Mouse (Mus musculus): ENCODE data around the gene Prn. TPM values are rescaled to one million over a fixed set of nuclear protein-coding genes. Genes with fewer than 3 reads are reported as not detected.

The Prn gene
- polyA plus RNA-seq, 1 experiment from 2014 or later: not detected

GRCm38 (mm10) chr2:131902867-131903266, 6.9 kb upstream of the Prn start:
- Histone ChIP-seq H3K36me3 (ENCODE audit: control insufficient read depth, insufficient read depth, low read length) (no peaks in the 10 kb centered on the region), H3K27me3 (replicated peaks; ENCODE audit: control insufficient read depth, insufficient read depth, low read length) (no peaks in the 10 kb centered on the region), H3K27ac (replicated peaks; ENCODE audit: low read depth, low read length) (peak overlapping the region; percentile 21; the same call in 1 of the 2 replicates), H3K9ac (ENCODE audit: low read depth, low read length) (no peak overlapping the region), H3K9me3 (ENCODE audit: control insufficient read depth, low read length) (no peaks in the 10 kb centered on the region), H3K4me1 (ENCODE audit: control insufficient read depth, insufficient read depth, low read length) (no peaks in the 10 kb centered on the region), H3K4me3 (ENCODE audit: low read depth, low read length) (no peak overlapping the region), H3K4me2 (ENCODE audit: low read depth, low read length) (no peak overlapping the region)
- 39% methylated on average over 8 of the region's 8 CpGs for WGBS
- ATAC-seq (ENCODE audit: low read depth) (peak; percentile 70; the same call in 1 of the 2 replicates), DNase-seq (ENCODE audit: low spot score) (peak; percentile 59)

GRCm38 (mm10) chr2:131905025-131905424, 4.7 kb upstream of the Prn start:
- Histone ChIP-seq H3K4me3 (ENCODE audit: low read depth, low read length) (no peak overlapping the region), H3K36me3 (ENCODE audit: control insufficient read depth, insufficient read depth, low read length) (no peaks in the 10 kb centered on the region), H3K9me3 (ENCODE audit: control insufficient read depth, low read length) (no peaks in the 10 kb centered on the region), H3K27ac (replicated peaks; ENCODE audit: low read depth, low read length) (no peak overlapping the region), H3K4me2 (ENCODE audit: low read depth, low read length) (no peak overlapping the region), H3K9ac (ENCODE audit: low read depth, low read length) (no peak overlapping the region), H3K4me1 (ENCODE audit: control insufficient read depth, insufficient read depth, low read length) (0 out of 2 replicates have a peak, but pooled peaks cover 3% of the 10 kb centered on the region), H3K27me3 (replicated peaks; ENCODE audit: control insufficient read depth, insufficient read depth, low read length) (no peaks in the 10 kb centered on the region)
- 65% methylated on average over 5 of the region's 5 CpGs for WGBS
- DNase-seq (ENCODE audit: low spot score) (no peak), ATAC-seq (ENCODE audit: low read depth) (no peak)

GRCm38 (mm10) chr2:131905776-131906175, 4.0 kb upstream of the Prn start:
- H3K4me3 ChIP-seq (ENCODE audit: low read depth, low read length): no peak overlapping the region
- H3K27me3 ChIP-seq (replicated peaks; ENCODE audit: control insufficient read depth, insufficient read depth, low read length): no peaks in the 10 kb centered on the region
- 0 out of 2 replicates have a peak, but pooled peaks cover 5% of the 10 kb centered on the region for H3K4me1 ChIP-seq (ENCODE audit: control insufficient read depth, insufficient read depth, low read length)
- ATAC-seq (ENCODE audit: low read depth) (no peak), DNase-seq (ENCODE audit: low spot score) (no peak)
- H3K4me2 ChIP-seq (ENCODE audit: low read depth, low read length): no peak overlapping the region
- no peak overlapping the region for H3K27ac ChIP-seq (replicated peaks; ENCODE audit: low read depth, low read length)
- WGBS: 79% methylated on average over 6 of the region's 6 CpGs
- no peaks in the 10 kb centered on the region for H3K9me3 ChIP-seq (ENCODE audit: control insufficient read depth, low read length)
- no peaks in the 10 kb centered on the region for H3K36me3 ChIP-seq (ENCODE audit: control insufficient read depth, insufficient read depth, low read length)
- no peak overlapping the region for H3K9ac ChIP-seq (ENCODE audit: low read depth, low read length)

GRCm38 (mm10) chr2:131906266-131906665, 3.5 kb upstream of the Prn start:
- H3K9ac ChIP-seq (ENCODE audit: low read depth, low read length): no peak overlapping the region
- no peaks in the 10 kb centered on the region for H3K27me3 ChIP-seq (replicated peaks; ENCODE audit: control insufficient read depth, insufficient read depth, low read length)
- H3K4me3 ChIP-seq (ENCODE audit: low read depth, low read length): no peak overlapping the region
- ATAC-seq (ENCODE audit: low read depth) (no peak), DNase-seq (ENCODE audit: low spot score) (no peak)
- no peaks in the 10 kb centered on the region for H3K36me3 ChIP-seq (ENCODE audit: control insufficient read depth, insufficient read depth, low read length)
- 73% methylated on average over 3 of the region's 3 CpGs for WGBS
- no peak overlapping the region for H3K27ac ChIP-seq (replicated peaks; ENCODE audit: low read depth, low read length)
- H3K9me3 ChIP-seq (ENCODE audit: control insufficient read depth, low read length): no peaks in the 10 kb centered on the region
- H3K4me2 ChIP-seq (ENCODE audit: low read depth, low read length): no peak overlapping the region
- H3K4me1 ChIP-seq (ENCODE audit: control insufficient read depth, insufficient read depth, low read length): 0 out of 2 replicates have a peak, but pooled peaks cover 9% of the 10 kb centered on the region

GRCm38 (mm10) chr2:131906846-131907245, 2.9 kb upstream of the Prn start:
- Histone ChIP-seq H3K9me3 (ENCODE audit: control insufficient read depth, low read length) (no peaks in the 10 kb centered on the region), H3K36me3 (ENCODE audit: control insufficient read depth, insufficient read depth, low read length) (no peaks in the 10 kb centered on the region), H3K27me3 (replicated peaks; ENCODE audit: control insufficient read depth, insufficient read depth, low read length) (no peaks in the 10 kb centered on the region), H3K4me1 (ENCODE audit: control insufficient read depth, insufficient read depth, low read length) (peaks cover 15% of the 10 kb centered on the region; the same call in 1 of the 2 replicates), H3K9ac (ENCODE audit: low read depth, low read length) (no peak overlapping the region), H3K27ac (replicated peaks; ENCODE audit: low read depth, low read length) (no peak overlapping the region), H3K4me3 (ENCODE audit: low read depth, low read length) (no peak overlapping the region), H3K4me2 (ENCODE audit: low read depth, low read length) (no peak overlapping the region)
- ATAC-seq (ENCODE audit: low read depth) (no peak), DNase-seq (ENCODE audit: low spot score) (no peak)
- 78% methylated on average over 1 of the region's 1 CpGs for WGBS

GRCm38 (mm10) chr2:131907311-131907710, 2.4 kb upstream of the Prn start:
- Histone ChIP-seq H3K4me3 (ENCODE audit: low read depth, low read length) (no peak overlapping the region), H3K4me1 (ENCODE audit: control insufficient read depth, insufficient read depth, low read length) (peaks cover 15% of the 10 kb centered on the region; the same call in 1 of the 2 replicates), H3K4me2 (ENCODE audit: low read depth, low read length) (no peak overlapping the region), H3K9me3 (ENCODE audit: control insufficient read depth, low read length) (no peaks in the 10 kb centered on the region), H3K27ac (replicated peaks; ENCODE audit: low read depth, low read length) (no peak overlapping the region), H3K36me3 (ENCODE audit: control insufficient read depth, insufficient read depth, low read length) (no peaks in the 10 kb centered on the region), H3K9ac (ENCODE audit: low read depth, low read length) (no peak overlapping the region), H3K27me3 (replicated peaks; ENCODE audit: control insufficient read depth, insufficient read depth, low read length) (no peaks in the 10 kb centered on the region)
- 82% methylated on average over 5 of the region's 5 CpGs for WGBS
- ATAC-seq (ENCODE audit: low read depth) (no peak), DNase-seq (ENCODE audit: low spot score) (no peak)

- WGBS: 78% methylated on average over 7 of the region's 7 CpGs
- peaks cover 15% of the 10 kb centered on the region; the same call in 1 of the 2 replicates for H3K4me1 ChIP-seq (ENCODE audit: control insufficient read depth, insufficient read depth, low read length)
- no peaks in the 10 kb centered on the region for H3K9me3 ChIP-seq (ENCODE audit: control insufficient read depth, low read length)
- H3K4me3 ChIP-seq (ENCODE audit: low read depth, low read length): no peak overlapping the region
- no peaks in the 10 kb centered on the region for H3K27me3 ChIP-seq (replicated peaks; ENCODE audit: control insufficient read depth, insufficient read depth, low read length)
- H3K9ac ChIP-seq (ENCODE audit: low read depth, low read length): no peak overlapping the region
- no peak overlapping the region for H3K4me2 ChIP-seq (ENCODE audit: low read depth, low read length)
- DNase-seq (ENCODE audit: low spot score): no peak
- H3K27ac ChIP-seq (replicated peaks; ENCODE audit: low read depth, low read length): no peak overlapping the region
- ATAC-seq (ENCODE audit: low read depth): no peak
- 0 out of 2 replicates have a peak, but pooled peaks cover 3% of the 10 kb centered on the region for H3K36me3 ChIP-seq (ENCODE audit: control insufficient read depth, insufficient read depth, low read length)
Observed at GRCm38 (mm10) chr2:131908351-131908861, 1.4 kb upstream of the Prn start.

GRCm38 (mm10) chr2:131908906-131909305, 851 bp upstream of the Prn start:
- 0 out of 2 replicates have a peak, but pooled peaks cover 3% of the 10 kb centered on the region for H3K36me3 ChIP-seq (ENCODE audit: control insufficient read depth, insufficient read depth, low read length)
- no peak for DNase-seq (ENCODE audit: low spot score)
- H3K27ac ChIP-seq (replicated peaks; ENCODE audit: low read depth, low read length): no peak overlapping the region
- H3K9ac ChIP-seq (ENCODE audit: low read depth, low read length): no peak overlapping the region
- no peaks in the 10 kb centered on the region for H3K9me3 ChIP-seq (ENCODE audit: control insufficient read depth, low read length)
- H3K27me3 ChIP-seq (replicated peaks; ENCODE audit: control insufficient read depth, insufficient read depth, low read length): no peaks in the 10 kb centered on the region
- 88% methylated on average over 1 of the region's 1 CpGs for WGBS
- no peak for ATAC-seq (ENCODE audit: low read depth)
- peaks cover 15% of the 10 kb centered on the region; the same call in 1 of the 2 replicates for H3K4me1 ChIP-seq (ENCODE audit: control insufficient read depth, insufficient read depth, low read length)
- peak overlapping the region; percentile 70 for H3K4me2 ChIP-seq (ENCODE audit: low read depth, low read length)
- peak overlapping the region; percentile 69; the same call in 1 of the 2 replicates for H3K4me3 ChIP-seq (ENCODE audit: low read depth, low read length)

GRCm38 (mm10) chr2:131910847-131911246, 1.1 kb downstream of the Prn start:
- 50% methylated on average over 2 of the region's 2 CpGs for WGBS
- Histone ChIP-seq H3K4me2 (ENCODE audit: low read depth, low read length) (peak overlapping the region; percentile 70), H3K27me3 (replicated peaks; ENCODE audit: control insufficient read depth, insufficient read depth, low read length) (no peaks in the 10 kb centered on the region), H3K4me1 (ENCODE audit: control insufficient read depth, insufficient read depth, low read length) (peaks cover 15% of the 10 kb centered on the region; the same call in 1 of the 2 replicates), H3K27ac (replicated peaks; ENCODE audit: low read depth, low read length) (no peak overlapping the region), H3K36me3 (ENCODE audit: control insufficient read depth, insufficient read depth, low read length) (peaks cover 11% of the 10 kb centered on the region; the same call in 1 of the 2 replicates), H3K4me3 (ENCODE audit: low read depth, low read length) (peak overlapping the region; percentile 69), H3K9me3 (ENCODE audit: control insufficient read depth, low read length) (no peaks in the 10 kb centered on the region), H3K9ac (ENCODE audit: low read depth, low read length) (peak overlapping the region; percentile 15; the same call in 1 of the 2 replicates)
- DNase-seq (ENCODE audit: low spot score) (no peak), ATAC-seq (ENCODE audit: low read depth) (no peak)
